Mouse (Mus musculus): Measurements from ENCODE around the gene Lsp1. TPM values are rescaled to one million over a fixed set of nuclear protein-coding genes. Genes with fewer than 3 reads are reported as not detected.

Lsp1 gene
- polyA plus RNA-seq, 1 experiment from 2014 or later, result 11.1 TPM

- 58% methylated on average over 19 of the region's 19 CpGs for WGBS
Measured at GRCm38 (mm10) chr7:142433623-142434022, 27.0 kb upstream of the Lsp1 start.

GRCm38 (mm10) chr7:142434137-142434865, 26.3 kb upstream of the Lsp1 start, which contains the start of gene Syt8:
TSS of gene Syt8 (plus strand) at chr7:142434850.
- Histone ChIP-seq H3K9me3 (no peaks in the 10 kb centered on the region), H3K4me2 (replicated peaks) (no peak within 1 kb of the TSS), H3K27ac (replicated peaks) (no peak within 1 kb of the TSS), H3K36me3 (no peaks in the 10 kb centered on the region), H3K9ac (replicated peaks) (no peak within 1 kb of the TSS), H3K27me3 (peaks cover 9% of the 10 kb centered on the region), H3K4me1 (peaks cover 10% of the 10 kb centered on the region), H3K4me3 (no peak within 1 kb of the TSS)
- no peak for ATAC-seq (ENCODE audit: low FRiP score, low read depth)
- WGBS, result 88% methylated on average over 10 of the region's 10 CpGs

More at GRCm38 (mm10) chr7:142433623-142434022, 27.0 kb upstream of the Lsp1 start:
- Histone ChIP-seq H3K9me3 (no peaks in the 10 kb centered on the region), H3K36me3 (no peaks in the 10 kb centered on the region), H3K4me3 (no peak overlapping the region), H3K4me2 (replicated peaks) (no peak overlapping the region), H3K27me3 (peaks cover 13% of the 10 kb centered on the region), H3K4me1 (peaks cover 10% of the 10 kb centered on the region), H3K27ac (replicated peaks) (no peak overlapping the region), H3K9ac (replicated peaks) (no peak overlapping the region)
- ATAC-seq (ENCODE audit: low FRiP score, low read depth), result no peak

GRCm38 (mm10) chr7:142435524-142435923, 25.1 kb upstream of the Lsp1 start:
- WGBS, result 26% methylated on average over 4 of the region's 4 CpGs
- H3K27ac ChIP-seq (replicated peaks), result no peak overlapping the region
- no peaks in the 10 kb centered on the region for H3K9me3 ChIP-seq
- H3K4me1 ChIP-seq, result peaks cover 4% of the 10 kb centered on the region; the same call in 1 of the 2 replicates
- peaks cover 9% of the 10 kb centered on the region for H3K27me3 ChIP-seq
- no peaks in the 10 kb centered on the region for H3K36me3 ChIP-seq
- no peak overlapping the region for H3K9ac ChIP-seq (replicated peaks)
- no peak for ATAC-seq (ENCODE audit: low FRiP score, low read depth)
- no peak overlapping the region for H3K4me3 ChIP-seq
- H3K4me2 ChIP-seq (replicated peaks), result no peak overlapping the region

GRCm38 (mm10) chr7:142437324-142437723, 23.3 kb upstream of the Lsp1 start:
- no peak overlapping the region for H3K27ac ChIP-seq (replicated peaks)
- no peak overlapping the region for H3K4me2 ChIP-seq (replicated peaks)
- 82% methylated on average over 5 of the region's 5 CpGs for WGBS
- H3K9me3 ChIP-seq, result no peaks in the 10 kb centered on the region
- no peaks in the 10 kb centered on the region for H3K36me3 ChIP-seq
- ATAC-seq (ENCODE audit: low FRiP score, low read depth), result no peak
- H3K27me3 ChIP-seq, result peaks cover 6% of the 10 kb centered on the region; the same call in 1 of the 2 replicates
- no peaks in the 10 kb centered on the region for H3K4me1 ChIP-seq
- no peak overlapping the region for H3K9ac ChIP-seq (replicated peaks)
- H3K4me3 ChIP-seq, result no peak overlapping the region

- no peaks in the 10 kb centered on the region; the same call in 1 of the 2 replicates for H3K27me3 ChIP-seq
- no peaks in the 10 kb centered on the region for H3K4me1 ChIP-seq
- no peaks in the 10 kb centered on the region for H3K36me3 ChIP-seq
- H3K9me3 ChIP-seq, result no peaks in the 10 kb centered on the region
- WGBS, result 85% methylated on average over 14 of the region's 14 CpGs
- H3K4me2 ChIP-seq (replicated peaks), result no peak overlapping the region
- no peak overlapping the region for H3K4me3 ChIP-seq
- ATAC-seq (ENCODE audit: low FRiP score, low read depth), result no peak
- H3K9ac ChIP-seq (replicated peaks), result no peak overlapping the region
- H3K27ac ChIP-seq (replicated peaks), result no peak overlapping the region
Measured at GRCm38 (mm10) chr7:142439966-142440365, 20.6 kb upstream of the Lsp1 start.

- ATAC-seq (ENCODE audit: low FRiP score, low read depth), result peak; percentile 27; the same call in 1 of the 2 replicates
- WGBS, result 62% methylated on average over 5 of the region's 5 CpGs
- H3K36me3 ChIP-seq, result no peaks in the 10 kb centered on the region
- H3K4me2 ChIP-seq (replicated peaks), result no peak overlapping the region
- no peak overlapping the region for H3K9ac ChIP-seq (replicated peaks)
- no peak overlapping the region for H3K27ac ChIP-seq (replicated peaks)
- H3K4me3 ChIP-seq, result no peak overlapping the region
- H3K9me3 ChIP-seq, result no peaks in the 10 kb centered on the region
- H3K27me3 ChIP-seq, result no peaks in the 10 kb centered on the region; the same call in 1 of the 2 replicates
- no peaks in the 10 kb centered on the region for H3K4me1 ChIP-seq
Measured at GRCm38 (mm10) chr7:142440657-142441114, 19.9 kb upstream of the Lsp1 start.

GRCm38 (mm10) chr7:142441585-142441984, 19.0 kb upstream of the Lsp1 start, which contains the start of gene Tnni2:
TSS of gene Tnni2 (plus strand) at chr7:142441808.
- Histone ChIP-seq H3K4me2 (replicated peaks) (no peak within 1 kb of the TSS), H3K4me1 (no peaks in the 10 kb centered on the region), H3K4me3 (no peak within 1 kb of the TSS), H3K9ac (replicated peaks) (no peak within 1 kb of the TSS), H3K9me3 (no peaks in the 10 kb centered on the region), H3K36me3 (no peaks in the 10 kb centered on the region), H3K27ac (replicated peaks) (no peak within 1 kb of the TSS), H3K27me3 (no peaks in the 10 kb centered on the region; the same call in 1 of the 2 replicates)
- ATAC-seq (ENCODE audit: low FRiP score, low read depth), result no peak
- WGBS, result 84% methylated on average over 9 of the region's 9 CpGs

GRCm38 (mm10) chr7:142442081-142442907, 18.3 kb upstream of the Lsp1 start:
- H3K4me2 ChIP-seq (replicated peaks), result no peak overlapping the region

GRCm38 (mm10) chr7:142442908-142443420, 17.6 kb upstream of the Lsp1 start:
- 94% methylated on average over 7 of the region's 7 CpGs for WGBS
- Histone ChIP-seq H3K27ac (replicated peaks) (no peak overlapping the region), H3K4me1 (no peaks in the 10 kb centered on the region), H3K4me2 (replicated peaks) (no peak overlapping the region), H3K9me3 (no peaks in the 10 kb centered on the region), H3K27me3 (no peaks in the 10 kb centered on the region; the same call in 1 of the 2 replicates), H3K36me3 (no peaks in the 10 kb centered on the region), H3K4me3 (no peak overlapping the region), H3K9ac (replicated peaks) (no peak overlapping the region)
- ATAC-seq (ENCODE audit: low FRiP score, low read depth), result no peak

More at GRCm38 (mm10) chr7:142442081-142442907, 18.3 kb upstream of the Lsp1 start:
- H3K27ac ChIP-seq (replicated peaks), result no peak overlapping the region
- ATAC-seq (ENCODE audit: low FRiP score, low read depth), result no peak
- H3K27me3 ChIP-seq, result no peaks in the 10 kb centered on the region; the same call in 1 of the 2 replicates
- no peaks in the 10 kb centered on the region for H3K36me3 ChIP-seq
- no peaks in the 10 kb centered on the region for H3K4me1 ChIP-seq
- H3K9me3 ChIP-seq, result no peaks in the 10 kb centered on the region
- WGBS, result 82% methylated on average over 9 of the region's 9 CpGs
- H3K4me3 ChIP-seq, result no peak overlapping the region
- H3K9ac ChIP-seq (replicated peaks), result no peak overlapping the region

GRCm38 (mm10) chr7:142443474-142443873, 17.1 kb upstream of the Lsp1 start:
- no peaks in the 10 kb centered on the region for H3K4me1 ChIP-seq
- H3K27ac ChIP-seq (replicated peaks), result no peak overlapping the region
- H3K4me2 ChIP-seq (replicated peaks), result no peak overlapping the region
- 84% methylated on average over 5 of the region's 5 CpGs for WGBS
- ATAC-seq (ENCODE audit: low FRiP score, low read depth), result no peak
- H3K4me3 ChIP-seq, result no peak overlapping the region
- H3K9ac ChIP-seq (replicated peaks), result no peak overlapping the region
- H3K27me3 ChIP-seq, result no peaks in the 10 kb centered on the region; the same call in 1 of the 2 replicates
- H3K36me3 ChIP-seq, result no peaks in the 10 kb centered on the region
- no peaks in the 10 kb centered on the region for H3K9me3 ChIP-seq

GRCm38 (mm10) chr7:142444171-142444570, 16.4 kb upstream of the Lsp1 start:
- 88% methylated on average over 6 of the region's 6 CpGs for WGBS
- Histone ChIP-seq H3K9me3 (no peaks in the 10 kb centered on the region), H3K27me3 (no peaks in the 10 kb centered on the region; the same call in 1 of the 2 replicates), H3K36me3 (no peaks in the 10 kb centered on the region), H3K27ac (replicated peaks) (no peak overlapping the region), H3K4me2 (replicated peaks) (no peak overlapping the region), H3K9ac (replicated peaks) (no peak overlapping the region), H3K4me3 (no peak overlapping the region), H3K4me1 (no peaks in the 10 kb centered on the region)
- ATAC-seq (ENCODE audit: low FRiP score, low read depth), result no peak

All from midbrain, embryonic 12.5 days (tissue).